In genomic region chr3:38178295-38178694, GRCm38 (mm10) we compare ENCODE assay signal across 23 mouse cellular contexts.
DNase-seq lines count a peak whose midpoint lies in the region; ATAC-seq and TF ChIP-seq lines count a peak whose summit lies in the region.
"Had no signal": no experiment of that assay in that cellular context is flagged by ENCODE, and none has a peak within 500 bp of the region (broad histone marks: within the 10 kb centered on the region; RNA-seq: fewer than 3 reads in every experiment).

No protein-coding gene starts in this region.

- no peaks in the 10 kb centered on the region for H3K36me3 ChIP-seq in heart, embryonic 11.5 days (ENCODE audit: control insufficient read depth, insufficient read depth, low read length)
- H3K36me3 ChIP-seq in liver, adult 2 months (ENCODE audit: control insufficient read depth, insufficient read depth, low read length) = no peaks in the 10 kb centered on the region
- no peaks in the 10 kb centered on the region for H3K36me3 ChIP-seq in liver, embryonic 12.5 days
- H3K36me3 ChIP-seq: embryonic facial prominence, embryonic 10.5 days; G1E; hindbrain, embryonic 12.5 days; limb, embryonic 15.5 days; stomach, embryonic 15.5 days had no signal

- no peak overlapping the region for H3K4me3 ChIP-seq in heart, embryonic 11.5 days (ENCODE audit: low read depth, low read length)
- no peak overlapping the region for H3K4me3 ChIP-seq in liver, adult 2 months (ENCODE audit: insufficient read depth, low read depth, low read length)
- H3K4me3 ChIP-seq in liver, embryonic 12.5 days = no peak overlapping the region
- H3K4me3 ChIP-seq: embryonic facial prominence, embryonic 10.5 days; erythroblast, embryonic 14.5 days; hindbrain, embryonic 12.5 days; limb, embryonic 15.5 days; megakaryocyte, embryonic 14.5 days; stomach, embryonic 15.5 days had no signal

- peak; percentile 79 for DNase-seq in heart, adult 11 months
- DNase-seq in liver, adult 2 months (ENCODE audit: extremely low read depth, low read depth, low spot score) = peak; percentile 12
- DNase-seq in A20 (ENCODE audit: low read depth, low spot score) (peak; percentile 13), adipocyte (ENCODE audit: low spot score) (no peak)
- DNase-seq in kidney, adult 8-10 months = no peak
- DNase-seq: adrenal gland, adult 8-10 months; cerebellum, adult 11 months; cerebellum, postnatal 25 days; heart, adult 18-20 months; kidney, postnatal 25 days had no signal

- H3K4me2 ChIP-seq in heart, embryonic 11.5 days = no peak overlapping the region
- H3K4me2 ChIP-seq in liver, embryonic 12.5 days = no peak overlapping the region
- H3K4me2 ChIP-seq: hindbrain, embryonic 12.5 days; limb, embryonic 15.5 days; stomach, embryonic 15.5 days had no signal

- H3K27ac ChIP-seq in heart, embryonic 11.5 days (ENCODE audit: low read depth, low read length) = no peak overlapping the region
- H3K27ac ChIP-seq in liver, adult 2 months (replicated peaks; ENCODE audit: insufficient read depth, low read depth, low read length) = no peak overlapping the region
- no peak overlapping the region for H3K27ac ChIP-seq in liver, embryonic 12.5 days
- H3K27ac ChIP-seq: embryonic facial prominence, embryonic 10.5 days; hindbrain, embryonic 12.5 days; limb, embryonic 15.5 days; stomach, embryonic 15.5 days had no signal

- no peaks in the 10 kb centered on the region for H3K9me3 ChIP-seq in heart, embryonic 11.5 days (replicated peaks; ENCODE audit: control insufficient read depth, low read length)
- no peaks in the 10 kb centered on the region for H3K9me3 ChIP-seq in liver, embryonic 12.5 days (replicated peaks)
- H3K9me3 ChIP-seq: embryonic facial prominence, embryonic 10.5 days; G1E; hindbrain, embryonic 12.5 days; limb, embryonic 15.5 days; megakaryocyte, embryonic 14.5 days; stomach, embryonic 15.5 days had no signal

- no peak for ATAC-seq in heart, embryonic 11.5 days (replicated peaks; ENCODE audit: insufficient number of reproducible peaks, low FRiP score, low TSS enrichment)
- ATAC-seq in liver, embryonic 12.5 days = no peak
- peak; percentile 63 for ATAC-seq in megakaryocyte progenitor cell, adult 5-6 weeks (replicated peaks; ENCODE audit: poor library complexity)
- ATAC-seq: forebrain, embryonic 14.5 days; inflammation-experienced regulatory T-cells, adult 6 months; midbrain, embryonic 16.5 days had no signal

- H3K4me1 ChIP-seq in heart, embryonic 11.5 days (ENCODE audit: control insufficient read depth, insufficient read depth, low read length) = no peaks in the 10 kb centered on the region
- H3K4me1 ChIP-seq in liver, adult 2 months (ENCODE audit: control insufficient read depth, insufficient read depth, low read length) = no peaks in the 10 kb centered on the region
- H3K4me1 ChIP-seq in liver, embryonic 12.5 days = no peaks in the 10 kb centered on the region
- H3K4me1 ChIP-seq: embryonic facial prominence, embryonic 10.5 days; hindbrain, embryonic 12.5 days had no signal

- no peaks in the 10 kb centered on the region for H3K79me2 ChIP-seq in liver, adult 2 months (ENCODE audit: control insufficient read depth, insufficient read depth, low read length)

- no peak overlapping the region for H3K9ac ChIP-seq in heart, embryonic 11.5 days (ENCODE audit: low read depth, low read length)
- no peak overlapping the region for H3K9ac ChIP-seq in liver, adult 2 months (ENCODE audit: low read depth, low read length)
- H3K9ac ChIP-seq in liver, embryonic 12.5 days = no peak overlapping the region
- H3K9ac ChIP-seq: hindbrain, embryonic 12.5 days; limb, embryonic 15.5 days; stomach, embryonic 15.5 days had no signal

- no peaks in the 10 kb centered on the region for H3K27me3 ChIP-seq in heart, embryonic 11.5 days (ENCODE audit: control insufficient read depth, insufficient read depth, low read length)
- H3K27me3 ChIP-seq in liver, adult 2 months (ENCODE audit: control insufficient read depth, insufficient read depth, low read length) = no peaks in the 10 kb centered on the region
- H3K27me3 ChIP-seq in liver, embryonic 12.5 days (replicated peaks) = no peaks in the 10 kb centered on the region
- H3K27me3 ChIP-seq: hindbrain, embryonic 12.5 days; limb, embryonic 15.5 days; megakaryocyte, embryonic 14.5 days; stomach, embryonic 15.5 days had no signal

- TF ChIP-seq POLR2A in liver, adult 2 months (IDR thresholded peaks at IDR 0.05; ENCODE audit: extremely low read depth, insufficient read depth, low read length) = no peak

- no peak; the same call in 1 of the 2 replicates for TF ChIP-seq CTCF in liver, adult 2 months (IDR thresholded peaks at IDR 0.05; ENCODE audit: low read depth, low read length)

Comparison
In these comparisons a context has a peak if more than half of its experiments do, and no peak if none do; other contexts are left out.
1. DNase-seq: peak in heart, adult 11 months (single experiment), liver, adult 2 months (single experiment) and A20 (single experiment); none in adipocyte (single experiment) and kidney, adult 8-10 months (0 of 2).